Mouse (Mus musculus): Measurements from ENCODE around the gene Slc38a9.

Slc38a9 gene

DNA sequence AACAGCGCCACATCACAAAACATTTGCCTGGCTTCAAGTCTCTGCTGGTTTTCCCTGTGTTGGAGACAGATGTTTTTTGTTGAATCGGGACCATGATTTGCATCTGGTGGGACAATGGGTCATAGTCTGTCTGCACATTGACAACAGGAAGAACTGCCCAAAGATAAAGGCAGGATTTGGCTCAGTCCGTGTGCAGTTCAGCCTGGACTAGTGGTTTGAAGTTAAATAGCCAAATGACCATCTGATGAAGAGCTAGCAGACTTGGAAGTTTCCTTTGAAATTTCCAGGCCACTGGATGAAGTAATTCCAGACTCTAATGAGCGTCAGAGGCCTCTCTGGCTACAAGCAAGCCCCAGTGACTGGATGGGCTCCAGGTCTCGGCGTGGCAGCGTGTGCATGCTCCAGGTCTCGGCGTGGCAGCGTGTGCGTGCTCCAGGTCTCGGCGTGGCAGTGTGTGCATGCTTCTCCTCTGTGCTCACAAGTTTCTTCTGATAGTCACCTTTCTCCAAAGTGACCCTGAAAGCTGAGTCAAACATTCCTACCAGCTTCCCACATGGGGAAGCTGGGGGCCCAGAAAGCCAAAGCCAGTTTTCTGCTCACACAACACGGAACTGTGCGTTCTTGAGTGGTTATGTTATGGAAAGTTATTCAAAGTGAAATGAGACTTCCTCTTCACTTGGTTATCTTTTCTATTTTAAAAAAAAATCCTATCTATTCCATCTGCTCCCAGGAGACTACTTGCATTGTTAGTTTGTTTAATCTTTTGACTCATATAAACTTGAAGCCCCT, 83.7 kb downstream of the Slc38a9 start:
- DNase-seq (ENCODE audit: low read depth, low spot score): no peak

DNA sequence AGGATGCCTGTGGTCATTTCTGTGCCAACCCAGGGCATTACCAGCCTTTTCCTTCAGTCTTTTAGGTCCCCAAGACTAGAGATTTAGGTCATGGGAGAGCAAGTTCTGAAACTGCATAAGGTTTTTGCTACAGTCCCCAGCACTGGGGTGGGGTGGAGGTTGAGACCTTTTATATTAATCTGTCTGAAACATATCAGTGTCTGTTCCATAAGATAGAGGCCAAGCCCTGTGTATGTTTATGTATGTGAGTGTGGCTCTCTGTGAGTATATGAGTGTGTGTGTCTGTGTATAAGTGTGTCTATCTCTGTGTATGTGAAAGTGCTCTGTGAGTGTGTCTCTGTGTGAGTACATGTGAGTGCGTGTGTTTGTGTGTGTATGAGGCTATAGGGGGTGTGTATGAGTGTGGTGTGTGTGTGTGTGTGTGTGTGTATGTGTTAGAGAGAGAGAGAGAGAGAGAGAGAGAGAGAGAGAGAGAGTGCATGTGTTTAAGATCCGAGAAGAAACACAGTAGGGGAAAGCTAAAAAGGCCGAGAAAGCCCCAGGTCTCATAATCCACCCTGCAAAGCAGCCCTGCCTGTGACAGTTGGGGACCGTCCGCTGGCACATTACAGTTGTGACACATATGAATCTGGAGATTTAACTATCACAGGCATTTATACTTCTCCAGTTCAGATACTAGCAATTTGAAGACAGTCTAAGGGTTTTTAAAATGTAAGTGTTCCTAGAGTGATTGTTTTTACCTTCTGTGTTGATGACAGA, 85.6 kb downstream of the Slc38a9 start:
- DNase-seq (ENCODE audit: low read depth, low spot score): no peak

GRCm38 (mm10) chr13:112746695-112747055, 86.1 kb downstream of the Slc38a9 start:
- DNase-seq (ENCODE audit: low read depth, low spot score): no peak

DNA sequence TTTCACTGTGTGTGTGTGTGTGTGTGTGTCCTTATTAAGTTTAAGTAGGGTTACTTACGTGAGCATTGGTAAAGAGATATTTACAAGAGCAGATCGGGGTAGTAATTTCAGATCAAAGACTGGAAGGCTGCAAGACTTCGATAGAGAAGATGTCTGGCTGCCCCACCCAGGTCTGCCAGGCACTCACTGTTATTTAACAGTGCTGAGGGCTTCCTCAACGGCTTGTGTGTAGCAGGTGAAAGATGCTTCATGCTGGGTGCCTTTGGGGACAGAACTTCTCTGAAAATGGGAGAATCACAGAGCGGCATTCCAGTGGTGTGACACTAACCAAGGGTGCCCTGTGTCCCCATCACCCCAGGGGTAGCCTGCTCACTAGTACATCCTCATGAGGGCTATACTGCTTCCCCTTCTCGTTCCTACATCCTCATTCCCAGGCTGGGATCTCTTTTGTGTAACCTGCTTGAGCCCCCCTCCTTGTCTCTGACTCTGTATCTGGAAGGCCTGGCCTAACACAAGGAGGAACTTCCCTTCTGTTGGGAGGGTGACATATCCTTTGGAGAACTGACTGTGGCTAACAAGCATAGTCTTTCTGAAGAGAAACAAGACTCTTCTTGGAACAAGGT, 87.4 kb downstream of the Slc38a9 start:
- no peak for DNase-seq (ENCODE audit: low read depth, low spot score)

DNA sequence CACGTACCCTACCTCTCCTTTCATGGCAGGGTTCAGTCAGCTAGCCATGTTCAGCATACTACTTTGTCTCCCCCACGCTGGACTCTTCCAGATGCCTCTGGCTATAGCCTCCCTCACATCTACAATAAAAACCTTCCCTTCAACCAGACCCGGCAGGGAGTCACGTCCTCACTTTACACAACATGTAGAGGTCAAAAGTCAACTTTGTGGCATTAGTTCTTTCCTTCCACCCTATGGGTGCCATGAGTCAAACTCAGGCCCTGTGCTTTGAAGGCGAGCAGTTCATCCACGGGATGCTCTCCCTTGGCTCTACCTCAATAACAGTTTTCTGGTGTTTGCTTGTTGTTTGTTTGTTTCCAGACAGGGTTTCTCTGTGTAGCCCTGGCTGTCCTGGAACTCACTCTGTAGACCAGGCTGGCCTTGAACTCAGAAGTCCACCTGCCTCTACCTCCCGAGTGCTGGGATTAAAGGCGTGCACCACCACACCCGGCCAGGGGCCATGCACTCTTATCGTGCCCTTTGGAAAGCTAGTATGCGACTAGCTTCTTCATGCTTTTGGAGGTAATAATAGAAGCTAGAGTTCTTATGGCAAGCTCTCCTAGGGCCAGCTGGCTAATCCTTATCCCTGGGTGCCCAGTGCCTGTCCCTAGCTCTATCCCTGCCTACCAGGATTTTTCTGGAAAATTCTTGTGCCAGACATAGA, 88.4 kb downstream of the Slc38a9 start:
- no peak for DNase-seq (ENCODE audit: low read depth, low spot score)

- DNase-seq (ENCODE audit: low read depth, low spot score): no peak
These were observed 89.3 kb downstream of the Slc38a9 start for GRCm38 (mm10) chr13:112749881-112750280.

DNA sequence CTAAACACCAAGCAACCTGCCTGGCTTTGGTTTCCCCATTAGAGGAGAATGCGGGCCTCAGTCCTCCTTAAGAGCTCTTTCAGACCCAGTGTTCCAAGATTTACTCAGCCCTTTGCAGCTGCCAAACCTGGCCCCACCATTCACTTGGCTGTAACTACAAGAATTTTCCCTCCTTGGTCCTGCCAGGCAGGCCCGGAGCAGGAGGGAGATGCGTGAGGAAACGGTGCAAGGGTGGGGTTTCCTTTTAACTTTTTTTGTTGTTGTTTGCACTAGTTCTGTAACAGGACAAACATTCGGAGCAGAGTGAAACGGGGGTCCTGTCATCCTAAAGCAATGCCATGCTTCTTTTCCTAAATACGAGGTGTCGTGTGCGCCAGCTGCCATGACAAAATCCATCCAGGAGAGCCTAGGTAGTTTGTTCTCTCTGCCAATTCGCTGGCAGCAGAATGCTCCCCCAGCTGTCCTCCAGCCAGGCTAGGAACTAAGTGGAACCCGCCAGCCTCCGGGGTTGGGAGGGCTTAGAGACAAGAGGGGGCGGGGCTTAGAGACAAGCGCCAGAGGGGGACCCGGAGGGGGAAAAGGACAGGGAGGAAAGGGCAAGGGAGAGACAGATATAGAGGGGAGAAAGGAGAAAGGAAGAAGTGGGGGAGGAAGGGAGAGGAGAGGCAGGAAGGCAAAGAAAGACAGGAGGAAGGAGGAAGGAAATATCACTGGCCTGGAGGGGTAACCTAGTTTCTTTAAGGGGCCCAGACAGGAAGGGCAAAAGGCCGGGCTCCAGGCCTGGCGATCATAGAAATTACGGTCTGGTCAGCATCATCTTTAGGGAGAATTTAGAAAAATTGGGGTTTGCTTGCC, 91.1 kb downstream of the Slc38a9 start:
- no peak for DNase-seq (ENCODE audit: low read depth, low spot score)

DNA sequence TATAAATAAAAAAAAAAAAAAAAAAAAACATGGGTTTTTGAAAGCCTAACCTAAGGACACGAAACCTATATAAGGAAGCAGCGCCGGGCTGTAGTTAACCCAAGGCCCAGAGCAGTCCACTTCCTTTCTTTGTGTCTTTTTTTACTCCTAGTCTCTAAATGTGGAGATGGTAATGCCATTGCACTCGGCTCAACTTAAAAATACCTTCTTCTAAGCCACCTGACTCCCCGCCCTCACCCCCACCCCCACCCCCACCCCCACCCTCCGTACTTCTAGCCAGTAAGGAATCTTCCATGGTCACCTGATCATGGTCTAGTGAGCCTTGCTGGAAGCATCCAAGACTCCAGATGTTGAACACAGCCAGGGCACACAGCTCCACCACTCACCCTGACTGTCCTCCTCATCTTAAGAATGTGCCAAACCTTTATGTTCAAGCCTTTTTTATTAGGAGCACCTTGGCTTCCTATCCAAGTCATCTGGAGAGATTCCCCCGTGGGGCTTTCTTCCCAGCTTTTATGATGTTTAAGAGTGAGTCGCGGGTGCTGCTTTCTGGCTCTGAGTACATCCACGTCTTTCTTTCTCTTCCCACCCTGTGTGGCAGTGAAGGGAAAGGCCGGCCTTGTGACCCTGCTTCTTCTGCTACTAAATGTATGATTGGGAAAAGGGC, 91.9 kb downstream of the Slc38a9 start:
- no peak for DNase-seq (ENCODE audit: low read depth, low spot score)

- DNase-seq (ENCODE audit: low read depth, low spot score): no peak
These were observed 93.0 kb downstream of the Slc38a9 start for GRCm38 (mm10) chr13:112753522-112753921.

GRCm38 (mm10) chr13:112754871-112755270, 94.3 kb downstream of the Slc38a9 start:
- DNase-seq (ENCODE audit: low read depth, low spot score): no peak

- no peak for DNase-seq (ENCODE audit: low read depth, low spot score)
These were observed 95.0 kb downstream of the Slc38a9 start for GRCm38 (mm10) chr13:112755507-112756010.

DNA sequence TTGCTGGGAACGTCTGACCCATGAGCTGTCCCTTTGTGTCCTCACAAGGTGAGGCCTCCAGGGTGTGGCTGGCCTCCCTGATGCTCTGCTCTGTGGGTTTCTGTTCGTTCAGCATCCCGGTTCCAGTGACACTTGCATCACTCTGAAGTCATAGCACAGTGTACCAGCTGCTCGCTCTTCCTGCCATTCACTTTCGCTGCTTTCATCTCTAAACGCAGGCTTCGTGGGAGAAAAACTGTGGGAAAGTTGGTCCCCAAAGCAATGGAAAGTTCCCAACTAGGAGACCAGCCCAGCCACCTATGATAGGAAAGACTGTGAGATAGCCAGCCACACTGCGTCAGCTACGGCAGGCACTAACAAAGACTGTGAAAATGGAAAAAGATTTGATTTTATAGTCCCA, 96.8 kb downstream of the Slc38a9 start:
- no peak for DNase-seq (ENCODE audit: low read depth, low spot score)

DNA sequence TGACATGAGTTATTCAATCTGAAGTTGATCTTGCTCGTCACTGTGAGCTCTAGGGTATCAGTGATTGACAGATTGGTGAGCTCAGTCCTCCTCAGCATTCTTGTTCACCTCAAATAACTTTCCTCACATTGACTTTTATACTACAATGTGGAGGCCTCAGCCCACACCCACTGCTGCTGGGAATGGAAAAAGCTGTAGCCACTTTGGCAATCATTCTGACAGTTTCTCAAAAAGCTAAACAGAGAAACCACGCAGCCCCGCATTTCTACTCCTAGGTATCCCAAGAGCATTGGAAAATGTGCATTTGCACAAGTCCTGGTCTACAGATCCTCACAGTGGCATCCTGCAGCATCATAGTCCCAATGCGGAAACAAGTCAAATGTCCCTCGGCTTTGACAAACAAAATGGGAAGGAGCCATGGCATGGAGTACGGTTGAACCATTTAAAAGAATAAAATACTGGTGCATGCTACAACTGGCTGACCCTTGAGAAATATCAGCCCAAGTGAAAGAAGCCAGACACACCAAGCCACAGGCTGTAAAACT, 98.1 kb downstream of the Slc38a9 start:
- DNase-seq (ENCODE audit: low read depth, low spot score): no peak

DNA sequence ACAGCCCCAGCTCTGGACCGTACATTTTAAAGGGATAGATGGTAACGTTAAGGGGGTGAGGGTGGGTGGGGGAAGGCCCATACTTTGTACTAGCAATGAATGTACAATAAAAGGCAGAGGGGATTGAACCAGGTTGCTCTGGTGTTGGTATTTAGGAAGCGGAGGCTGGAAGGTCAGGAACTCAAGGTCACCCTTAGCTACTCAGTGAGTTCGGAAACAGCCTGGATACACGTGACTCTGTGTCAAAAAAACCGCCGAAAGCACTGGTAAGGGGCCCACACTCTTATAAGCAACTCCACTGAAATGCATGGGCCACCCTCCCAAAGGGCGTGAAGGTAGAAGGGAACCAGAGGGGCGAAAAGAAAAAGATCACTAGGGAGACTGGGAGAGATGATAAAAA, 98.8 kb downstream of the Slc38a9 start:
- no peak for DNase-seq (ENCODE audit: low read depth, low spot score)

- DNase-seq (ENCODE audit: low read depth, low spot score): no peak
These were observed 99.4 kb downstream of the Slc38a9 start for GRCm38 (mm10) chr13:112759777-112760537.

DNA sequence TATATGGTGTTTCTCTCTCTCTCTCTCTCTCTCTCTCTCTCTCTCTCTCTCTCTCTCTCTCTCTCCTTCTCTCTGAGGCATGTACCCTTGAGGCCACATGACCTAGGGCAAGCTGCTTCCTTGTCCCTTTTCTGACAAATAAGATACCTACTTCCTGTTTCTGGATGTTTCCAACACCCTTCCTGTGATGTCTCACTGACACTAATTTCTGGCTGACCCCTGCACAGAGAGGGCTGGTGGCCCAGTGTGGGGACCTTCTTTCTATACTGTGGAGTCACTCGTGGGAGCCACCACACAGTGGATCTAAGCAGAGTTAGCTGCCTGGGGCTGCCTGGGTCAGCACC, 100.0 kb downstream of the Slc38a9 start:
- DNase-seq (ENCODE audit: low read depth, low spot score): no peak

GRCm38 (mm10) chr13:112761787-112762186, 101.2 kb downstream of the Slc38a9 start:
- no peak for DNase-seq (ENCODE audit: low read depth, low spot score)

GRCm38 (mm10) chr13:112762548-112762947, 102.0 kb downstream of the Slc38a9 start:
- DNase-seq (ENCODE audit: low read depth, low spot score): no peak

DNA sequence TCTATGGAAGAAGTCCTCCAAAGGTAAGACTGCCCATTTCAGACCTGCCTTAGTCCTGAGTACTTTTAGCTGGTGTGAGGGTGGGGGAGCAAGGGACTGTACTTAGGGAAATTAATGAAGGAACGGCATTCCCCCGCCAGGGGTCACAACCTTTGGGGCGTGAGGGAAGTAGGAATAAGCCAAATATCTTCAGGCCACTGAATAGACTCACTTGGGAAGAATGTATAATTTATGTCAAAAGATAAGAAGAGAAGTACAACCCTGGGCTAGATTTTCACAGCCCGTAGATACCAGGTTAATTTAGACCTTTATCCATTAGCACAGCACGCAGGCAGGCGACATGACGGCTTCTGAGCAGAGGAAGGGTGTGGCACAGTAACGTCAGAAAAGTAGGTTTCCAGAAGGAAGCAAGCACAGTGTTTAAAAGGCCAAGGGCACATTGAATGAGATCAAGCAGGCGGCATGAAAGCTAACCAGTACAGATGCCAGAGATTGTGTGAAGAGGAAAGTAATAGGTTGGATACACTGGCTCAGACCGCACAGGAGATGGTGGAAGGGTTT, 103.1 kb downstream of the Slc38a9 start:
- DNase-seq (ENCODE audit: low read depth, low spot score): no peak

All from brain, embryonic 18.5 days (tissue).